Comparison of ENCODE assay signal across 26 mouse cellular contexts in genomic region chr17:79547075-79547474, GRCm38 (mm10).
DNase-seq lines count a peak whose midpoint lies in the region; ATAC-seq and TF ChIP-seq lines count a peak whose summit lies in the region.
"Had no signal": no experiment of that assay in that cellular context is flagged by ENCODE, and none has a peak within 500 bp of the region (broad histone marks: within the 10 kb centered on the region; RNA-seq: fewer than 3 reads in every experiment).

No protein-coding gene starts in this region.

- H3K9me3 ChIP-seq in midbrain, embryonic 15.5 days = no peaks in the 10 kb centered on the region
- H3K9me3 ChIP-seq: embryonic facial prominence, embryonic 12.5 days; embryonic facial prominence, embryonic 15.5 days; heart, embryonic 12.5 days; heart, embryonic 15.5 days had no signal

- H3K9ac ChIP-seq in midbrain, embryonic 15.5 days = no peak overlapping the region
- H3K9ac ChIP-seq: embryonic facial prominence, embryonic 12.5 days; embryonic facial prominence, embryonic 15.5 days; forebrain, postnatal 0 days; heart, embryonic 12.5 days; heart, embryonic 15.5 days; hindbrain, embryonic 14.5 days had no signal

- 0 out of 2 replicates have a peak, but pooled peaks cover 4% of the 10 kb centered on the region for H3K4me1 ChIP-seq in kidney, adult 2 months (ENCODE audit: control insufficient read depth, insufficient read depth, low read length)
- no peaks in the 10 kb centered on the region for H3K4me1 ChIP-seq in midbrain, embryonic 15.5 days
- H3K4me1 ChIP-seq: embryonic facial prominence, embryonic 12.5 days had no signal

- DNase-seq in kidney, adult 2 months = peak; percentile 21
- DNase-seq in kidney, postnatal 36 days = no peak
- peak; percentile 53 for DNase-seq in Muller cell, postnatal 12 days (ENCODE audit: inconsistent ontology term)
- DNase-seq in heart, adult 18-20 months = no peak
- DNase-seq in heart, postnatal 36 days = no peak
- DNase-seq: adrenal gland, adult 8-10 months; B cell, adult 2 months; cerebellum, adult 11 months; cerebellum, adult 2 months; cerebellum, adult 9-11 months; cerebellum, postnatal 25 days; forebrain, postnatal 0 days; gastrocnemius, adult 2 months; gastrocnemius, postnatal 14 days; heart, postnatal 4 days had no signal

- H3K27me3 ChIP-seq in kidney, adult 2 months (replicated peaks; ENCODE audit: control insufficient read depth, insufficient read depth, low read length) = no peaks in the 10 kb centered on the region
- H3K27me3 ChIP-seq in midbrain, embryonic 15.5 days (replicated peaks) = no peaks in the 10 kb centered on the region
- H3K27me3 ChIP-seq in myocyte (ENCODE audit: control insufficient read depth, insufficient read depth, insufficient read length) = no peaks in the 10 kb centered on the region
- H3K27me3 ChIP-seq: CH12.LX; embryonic facial prominence, embryonic 12.5 days; embryonic facial prominence, embryonic 15.5 days; heart, embryonic 12.5 days; heart, embryonic 15.5 days had no signal

- ATAC-seq in midbrain, embryonic 15.5 days (replicated peaks) = peak; percentile 63; the same call in 1 of the 2 replicates
- ATAC-seq: forebrain, embryonic 14.5 days; forebrain, postnatal 0 days; hindbrain, postnatal 0 days had no signal

- intact Hi-C loops in heart, postnatal 36 days (cut with DNase I) = no loop called here

- TF ChIP-seq POLR2A in kidney, adult 2 months (IDR thresholded peaks at IDR 0.05; ENCODE audit: low read depth, low read length) = no peak
- TF ChIP-seq POLR2A in myocyte (IDR thresholded peaks at IDR 0.05; ENCODE audit: insufficient read length, low read depth) = no peak

- H3K36me3 ChIP-seq in kidney, adult 2 months (ENCODE audit: control insufficient read depth, insufficient read depth, low read length) = no peaks in the 10 kb centered on the region
- H3K36me3 ChIP-seq in midbrain, embryonic 15.5 days (replicated peaks) = no peaks in the 10 kb centered on the region
- H3K36me3 ChIP-seq in myocyte (ENCODE audit: control insufficient read depth, insufficient read depth) = no peaks in the 10 kb centered on the region
- H3K36me3 ChIP-seq: embryonic facial prominence, embryonic 12.5 days; embryonic facial prominence, embryonic 15.5 days; G1E; heart, embryonic 12.5 days; heart, embryonic 15.5 days had no signal

- no peak overlapping the region for H3K27ac ChIP-seq in kidney, adult 2 months (ENCODE audit: insufficient read depth, low read depth, low read length)
- no peak overlapping the region for H3K27ac ChIP-seq in midbrain, embryonic 15.5 days
- H3K27ac ChIP-seq: embryonic facial prominence, embryonic 12.5 days; embryonic facial prominence, embryonic 15.5 days; gastrocnemius, adult 2 months; heart, embryonic 15.5 days; hindbrain, embryonic 14.5 days; hindbrain, postnatal 0 days had no signal

- H3K4me2 ChIP-seq in midbrain, embryonic 15.5 days = no peak overlapping the region
- no peak overlapping the region for H3K4me2 ChIP-seq in myocyte (ENCODE audit: low read depth)
- H3K4me2 ChIP-seq: embryonic facial prominence, embryonic 12.5 days; embryonic facial prominence, embryonic 15.5 days; heart, embryonic 12.5 days; heart, embryonic 15.5 days; hindbrain, embryonic 14.5 days had no signal

- H3K4me3 ChIP-seq in kidney, adult 2 months (ENCODE audit: insufficient read depth, low read depth, low read length) = no peak overlapping the region
- H3K4me3 ChIP-seq in midbrain, embryonic 15.5 days = no peak overlapping the region
- H3K4me3 ChIP-seq in myocyte = no peak overlapping the region
- H3K4me3 ChIP-seq: embryonic facial prominence, embryonic 12.5 days; embryonic facial prominence, embryonic 15.5 days; gastrocnemius, adult 2 months; heart, embryonic 12.5 days; heart, embryonic 15.5 days had no signal

- H3K79me2 ChIP-seq in myocyte (ENCODE audit: control insufficient read depth, insufficient read depth) = no peaks in the 10 kb centered on the region

- WGBS in kidney, adult 2 months = 75% methylated on average over 2 of the region's 2 CpGs
- WGBS in midbrain, embryonic 15.5 days = 61% methylated on average over 2 of the region's 2 CpGs

- no peak overlapping the region for H3ac ChIP-seq in myocyte (ENCODE audit: control insufficient read depth, insufficient read length)

- TF ChIP-seq CTCF in kidney, adult 2 months (conservative IDR thresholded peaks at IDR 0.05; ENCODE audit: insufficient read depth, insufficient read length, low read depth, low read length) = no peak

TF ChIP-seq in myocyte, 11 proteins besides CTCF, POLR2A, EP300 and RAD21:
- TF ChIP-seq CEBPB (IDR thresholded peaks at IDR 0.05; ENCODE audit: insufficient read depth, poor library complexity, severe bottlenecking) = peak; percentile 44; the same call in 1 of the 2 replicates
- no peak for TF ChIP-seq MYOD1 (IDR thresholded peaks at IDR 0.05; ENCODE audit: control insufficient read depth in 1 of 3, insufficient read length in 2 of 3, low read depth in 2 of 3)
- no peak for TF ChIP-seq USF1 (IDR thresholded peaks at IDR 0.05; ENCODE audit: low read depth)

Comparison
In these comparisons a context has a peak if more than half of its experiments do, and no peak if none do; other contexts are left out.
1. DNase-seq: peak in kidney, adult 2 months (single experiment) and Muller cell, postnatal 12 days (single experiment); none in kidney, postnatal 36 days (0 of 2), heart, adult 18-20 months (0 of 2) and heart, postnatal 36 days (0 of 2).